Comparison of ENCODE assay signal across 13 mouse cellular contexts in genomic region chr19:55933947-55934729, GRCm38 (mm10).
DNase-seq lines count a peak whose midpoint lies in the region; ATAC-seq lines count a peak whose summit lies in the region.
"Had no signal": no experiment of that assay in that cellular context is flagged by ENCODE, and none has a peak within 500 bp of the region (broad histone marks: within the 10 kb centered on the region; RNA-seq: fewer than 3 reads in every experiment).

No protein-coding gene starts in this region.

- no peaks in the 10 kb centered on the region for H3K27me3 ChIP-seq in hindbrain, embryonic 16.5 days (replicated peaks; ENCODE audit: control insufficient read depth, insufficient read depth, low read length)
- no peaks in the 10 kb centered on the region for H3K27me3 ChIP-seq in hindbrain, embryonic 10.5 days (ENCODE audit: insufficient read depth, poor library complexity, severe bottlenecking)
- H3K27me3 ChIP-seq in lung, embryonic 16.5 days (ENCODE audit: control insufficient read depth, insufficient read depth, low read depth, low read length): no peaks in the 10 kb centered on the region
- no peaks in the 10 kb centered on the region for H3K27me3 ChIP-seq in midbrain, embryonic 11.5 days (ENCODE audit: control insufficient read depth, insufficient read depth, low read length)
- H3K27me3 ChIP-seq: Patski had no signal

- DNase-seq in hindbrain, embryonic 10.5 days (ENCODE audit: low spot score): no peak
- DNase-seq in lung, postnatal 4 days: no peak
- DNase-seq in midbrain, embryonic 11.5 days (ENCODE audit: low spot score, missing footprints): no peak
- no peak for DNase-seq in right cerebral cortex, adult 18-20 months
- DNase-seq in frontal cortex, adult 2 months (ENCODE audit: extremely low spot score in 1 of 2, low spot score in 1 of 2): no peak
- DNase-seq: cerebellum, adult 2 months; embryo, embryonic 11 days; lung, postnatal 36 days; thymus, postnatal 36 days had no signal

- H3K36me3 ChIP-seq in hindbrain, embryonic 16.5 days (ENCODE audit: control insufficient read depth, insufficient read depth, low read length): peaks cover 3% of the 10 kb centered on the region; the same call in 1 of the 2 replicates
- peaks cover 26% of the 10 kb centered on the region for H3K36me3 ChIP-seq in hindbrain, embryonic 10.5 days
- H3K36me3 ChIP-seq in lung, embryonic 16.5 days (ENCODE audit: control insufficient read depth, insufficient read depth, low read length): peaks cover 7% of the 10 kb centered on the region
- peaks cover 4% of the 10 kb centered on the region; the same call in 1 of the 2 replicates for H3K36me3 ChIP-seq in midbrain, embryonic 11.5 days (ENCODE audit: control insufficient read depth, insufficient read depth, low read length)

- H3K27ac ChIP-seq in hindbrain, embryonic 16.5 days (ENCODE audit: low read depth, low read length): no peak overlapping the region
- no peak overlapping the region for H3K27ac ChIP-seq in hindbrain, embryonic 10.5 days
- no peak overlapping the region for H3K27ac ChIP-seq in lung, embryonic 16.5 days (ENCODE audit: low read length)
- H3K27ac ChIP-seq in midbrain, embryonic 11.5 days (ENCODE audit: low read depth, low read length): peak overlapping the region; percentile 9; the same call in 1 of the 2 replicates

- H3K9me3 ChIP-seq in hindbrain, embryonic 16.5 days (ENCODE audit: control insufficient read depth, low read length): no peaks in the 10 kb centered on the region
- H3K9me3 ChIP-seq in hindbrain, embryonic 10.5 days: no peaks in the 10 kb centered on the region
- H3K9me3 ChIP-seq in lung, embryonic 16.5 days (ENCODE audit: control insufficient read depth, low read length): no peaks in the 10 kb centered on the region
- no peaks in the 10 kb centered on the region for H3K9me3 ChIP-seq in midbrain, embryonic 11.5 days (ENCODE audit: control insufficient read depth, low read length)

- no peak overlapping the region for H3K4me3 ChIP-seq in hindbrain, embryonic 16.5 days (ENCODE audit: low read length)
- no peak overlapping the region for H3K4me3 ChIP-seq in hindbrain, embryonic 10.5 days
- H3K4me3 ChIP-seq in lung, embryonic 16.5 days (ENCODE audit: low read length): no peak overlapping the region
- no peak overlapping the region for H3K4me3 ChIP-seq in midbrain, embryonic 11.5 days (ENCODE audit: low read depth, low read length)
- H3K4me3 ChIP-seq: myocyte had no signal

- H3K9ac ChIP-seq in hindbrain, embryonic 16.5 days (ENCODE audit: low read depth, low read length): no peak overlapping the region
- H3K9ac ChIP-seq in lung, embryonic 16.5 days (ENCODE audit: low read length): no peak overlapping the region
- no peak overlapping the region for H3K9ac ChIP-seq in midbrain, embryonic 11.5 days (ENCODE audit: low read length)

- 0 out of 2 replicates have a peak, but pooled peaks cover 3% of the 10 kb centered on the region for H3K4me1 ChIP-seq in hindbrain, embryonic 16.5 days (ENCODE audit: control insufficient read depth, insufficient read depth, low read depth, low read length)
- H3K4me1 ChIP-seq in hindbrain, embryonic 10.5 days (replicated peaks): peaks cover 18% of the 10 kb centered on the region; the same call in 1 of the 2 replicates
- H3K4me1 ChIP-seq in lung, embryonic 16.5 days (replicated peaks; ENCODE audit: control insufficient read depth, insufficient read depth, low read length): peaks cover 2% of the 10 kb centered on the region; the same call in 1 of the 2 replicates
- H3K4me1 ChIP-seq in midbrain, embryonic 11.5 days (ENCODE audit: control insufficient read depth, insufficient read depth, low read length): peaks cover 7% of the 10 kb centered on the region

- WGBS in hindbrain, embryonic 16.5 days: 40% methylated on average over 7 of the region's 7 CpGs
- 81% methylated on average over 7 of the region's 7 CpGs for WGBS in hindbrain, embryonic 10.5 days
- 65% methylated on average over 7 of the region's 7 CpGs for WGBS in lung, embryonic 16.5 days
- WGBS in midbrain, embryonic 11.5 days: 61% methylated on average over 7 of the region's 7 CpGs

- 0 out of 2 replicates have a peak, but pooled peaks have one; percentile 45 for ATAC-seq in hindbrain, embryonic 16.5 days
- ATAC-seq in lung, embryonic 16.5 days (ENCODE audit: low read depth): peak; percentile 72; the same call in 1 of the 2 replicates
- ATAC-seq in midbrain, embryonic 11.5 days (ENCODE audit: low FRiP score): peak; percentile 45; the same call in 1 of the 2 replicates
- ATAC-seq: Patski had no signal

- no peak overlapping the region for H3K4me2 ChIP-seq in hindbrain, embryonic 16.5 days (ENCODE audit: low read length)
- H3K4me2 ChIP-seq in lung, embryonic 16.5 days (ENCODE audit: low read depth, low read length): no peak overlapping the region
- H3K4me2 ChIP-seq in midbrain, embryonic 11.5 days: no peak overlapping the region
